Mouse (Mus musculus) urinary bladder, postnatal 14 days (tissue): ENCODE measurements at regions not wholly inside any gene's neighbourhood (a gene's known extent, or its start where the extent isn't known, plus 50 kb on each side); places are given as distances from the start of the nearest gene placed in this dataset.

Source experiments
- DNase-seq: peaks from one replicate; pipeline ENCODE4 v3.0.0; 2021; ENCODE audit warnings: low spot score

- DNase-seq = no peak
Measured at GRCm38 (mm10) chr16:97234321-97234720, 63.8 kb upstream of the Dscam start.

- no peak for DNase-seq
Measured at GRCm38 (mm10) chr16:97239626-97240025, 69.1 kb upstream of the Dscam start.

- DNase-seq = no peak
Measured at GRCm38 (mm10) chr16:97240085-97240484, 69.5 kb upstream of the Dscam start.

- DNase-seq = no peak
Measured at GRCm38 (mm10) chr16:97240859-97241360, 70.4 kb upstream of the Dscam start.

- no peak for DNase-seq
Measured at GRCm38 (mm10) chr16:97241639-97242038, 71.1 kb upstream of the Dscam start.

- no peak for DNase-seq
Measured at GRCm38 (mm10) chr16:97250488-97250887, 79.9 kb upstream of the Dscam start.

GRCm38 (mm10) chr16:97252551-97252950 lies 82.0 kb upstream of the Dscam start:
- no peak for DNase-seq

GRCm38 (mm10) chr16:97252997-97253635 lies 82.6 kb upstream of the Dscam start:
- no peak for DNase-seq

GRCm38 (mm10) chr16:97258821-97259220 lies 88.3 kb upstream of the Dscam start:
- DNase-seq = no peak

- DNase-seq = no peak
Measured at GRCm38 (mm10) chr16:97263451-97263850, 92.9 kb upstream of the Dscam start.

- DNase-seq = no peak
Measured at GRCm38 (mm10) chr16:97270417-97271133, 86.0 kb upstream of the Bace2 start.

GRCm38 (mm10) chr16:97271264-97271663 lies 85.3 kb upstream of the Bace2 start:
- DNase-seq = no peak

GRCm38 (mm10) chr16:97272035-97272631 lies 84.4 kb upstream of the Bace2 start:
- DNase-seq = peak; percentile 73

- DNase-seq = no peak
Measured at GRCm38 (mm10) chr16:97278913-97279312, 77.6 kb upstream of the Bace2 start.

- no peak for DNase-seq
Measured at GRCm38 (mm10) chr16:97281615-97282110, 74.9 kb upstream of the Bace2 start.

- DNase-seq = no peak
Measured at GRCm38 (mm10) chr16:97282943-97283342, 73.6 kb upstream of the Bace2 start.

- no peak for DNase-seq
Measured at GRCm38 (mm10) chr16:97285886-97286447, 70.6 kb upstream of the Bace2 start.

- no peak for DNase-seq
Measured at GRCm38 (mm10) chr16:97286717-97287116, 69.8 kb upstream of the Bace2 start.

- DNase-seq = peak; percentile 9
Measured at GRCm38 (mm10) chr16:97288634-97289033, 67.9 kb upstream of the Bace2 start.

- DNase-seq = no peak
Measured at GRCm38 (mm10) chr16:97292484-97293048, 64.0 kb upstream of the Bace2 start.

- DNase-seq = peak; percentile 68
Measured at GRCm38 (mm10) chr16:97293273-97293672, 63.3 kb upstream of the Bace2 start.

- no peak for DNase-seq
Measured at GRCm38 (mm10) chr16:97297140-97297539, 59.4 kb upstream of the Bace2 start.
